1 mouse cellular context compared by ENCODE assay signal in genomic region chr11:32194626-32195025, GRCm38 (mm10).
TF ChIP-seq lines count a peak whose summit lies in the region.

No protein-coding gene starts in this region.

TF ChIP-seq in CH12.LX, 34 proteins besides CTCF, POLR2A, EP300 and RAD21 (continued from another document):
- no peak for TF ChIP-seq NRF1 (IDR thresholded peaks at IDR 0.05; ENCODE audit: low read depth, low read length)
- 0 out of 2 replicates have a peak, but pooled peaks have one; percentile 30 for TF ChIP-seq ZKSCAN1 (IDR thresholded peaks at IDR 0.05; ENCODE audit: borderline replicate concordance, low read depth, low read length)
